Mouse (Mus musculus): ENCODE data around the gene Fthl17a.

The Fthl17a gene

GRCm38 (mm10) chrX:85249379-85249778 lies at the start of gene Fthl17a:
Gene Fthl17a (plus strand): TSS chrX:85249679.
- DNase-seq (ENCODE audit: low spot score): no peak

GRCm38 (mm10) chrX:85207001-85207400 lies 42.5 kb upstream of the Fthl17a start:
- no peak for DNase-seq (ENCODE audit: low spot score)

GRCm38 (mm10) chrX:85226883-85227282 lies 22.6 kb upstream of the Fthl17a start:
- DNase-seq (ENCODE audit: low spot score): no peak

- DNase-seq (ENCODE audit: low spot score): no peak
These were observed 22.3 kb downstream of the Fthl17a start for GRCm38 (mm10) chrX:85271821-85272220.

- DNase-seq (ENCODE audit: low spot score): no peak
These were observed 22.8 kb downstream of the Fthl17a start for GRCm38 (mm10) chrX:85272296-85272695.

- no peak for DNase-seq (ENCODE audit: low spot score)
These were observed 40.4 kb downstream of the Fthl17a start for GRCm38 (mm10) chrX:85289846-85290245.

GRCm38 (mm10) chrX:85292781-85293180 lies 43.3 kb downstream of the Fthl17a start:
- no peak for DNase-seq (ENCODE audit: low spot score)

- DNase-seq (ENCODE audit: low spot score): no peak
These were observed 44.5 kb downstream of the Fthl17a start for GRCm38 (mm10) chrX:85294001-85294400.

- no peak for DNase-seq (ENCODE audit: low spot score)
These were observed 55.2 kb downstream of the Fthl17a start for GRCm38 (mm10) chrX:85304674-85305073.

- DNase-seq (ENCODE audit: low spot score): no peak
These were observed 69.1 kb downstream of the Fthl17a start for GRCm38 (mm10) chrX:85318576-85318975.

GRCm38 (mm10) chrX:85319193-85319592 lies 69.7 kb downstream of the Fthl17a start:
- peak; percentile 21 for DNase-seq (ENCODE audit: low spot score)

All from embryo, embryonic 10 days (tissue).